Mouse (Mus musculus): Measurements from ENCODE around the gene Gm47995. TPM values are rescaled to one million over a fixed set of nuclear protein-coding genes. Genes with fewer than 3 reads are reported as not detected.

The Gm47995 gene
- polyA plus RNA-seq, 1 experiment from 2014 or later: 0.62 TPM

DNA sequence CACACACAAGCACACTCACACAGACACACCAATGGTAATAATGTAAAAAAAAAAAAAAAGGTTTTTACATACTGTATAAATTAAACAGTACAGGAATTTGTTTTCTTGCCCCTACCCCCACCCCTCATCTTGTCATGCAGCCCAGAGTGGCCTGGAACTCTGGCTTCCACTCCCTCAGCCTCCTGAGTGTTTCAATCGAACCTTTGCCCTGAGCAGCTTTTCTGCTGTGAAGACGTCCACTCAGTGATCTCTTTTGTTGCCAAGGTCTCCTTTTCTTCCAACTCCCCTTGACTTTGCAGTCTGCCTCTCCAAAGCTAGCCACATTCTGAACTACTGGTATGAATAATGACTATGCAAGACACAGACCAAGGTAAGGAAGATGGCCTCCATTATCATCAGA, 47.6 kb downstream of the Gm47995 start:
- H3K36me3 ChIP-seq: no peaks in the 10 kb centered on the region
- H3K27me3 ChIP-seq (ENCODE audit: insufficient read depth, poor library complexity, severe bottlenecking): no peaks in the 10 kb centered on the region
- H3K4me1 ChIP-seq: peaks cover 5% of the 10 kb centered on the region; the same call in 1 of the 2 replicates
- H3K4me3 ChIP-seq: no peak overlapping the region
- 77% methylated on average over 2 of the region's 2 CpGs for WGBS
- no peak overlapping the region for H3K27ac ChIP-seq
- H3K9me3 ChIP-seq: no peaks in the 10 kb centered on the region
- DNase-seq (ENCODE audit: low spot score): no peak

Other genes starting within 250 kb of the Gm47995 start
- gene Hmcn1, start 205.0 kb upstream of the Gm47995 start, polyA plus RNA-seq (2016; fragmentation: Nextera tagmentation; extraction: Ambion mirVana): 8.0 and 8.8 TPM in 2 replicates
- gene Gm47985, start 15.9 kb upstream of the Gm47995 start, polyA plus RNA-seq (2016; fragmentation: Nextera tagmentation; extraction: Ambion mirVana): 0.93 and 1.5 TPM in 2 replicates
- gene Gm8947, start 6.1 kb upstream of the Gm47995 start, polyA plus RNA-seq (2016; fragmentation: Nextera tagmentation; extraction: Ambion mirVana): 0.46 and 0.51 TPM in 2 replicates
- gene 3110040M04Rik, start 5.7 kb downstream of the Gm47995 start, polyA plus RNA-seq (2016; fragmentation: Nextera tagmentation; extraction: Ambion mirVana): 0.55 TPM in 1 of 2 replicates, not detected in the other
- gene Gm47996, start 11.7 kb downstream of the Gm47995 start, polyA plus RNA-seq (2016; fragmentation: Nextera tagmentation; extraction: Ambion mirVana): 0.18 TPM in 1 of 2 replicates, not detected in the other
- gene Ivns1abp, start 146.0 kb downstream of the Gm47995 start, polyA plus RNA-seq (2016; fragmentation: Nextera tagmentation; extraction: Ambion mirVana): 275 and 305 TPM in 2 replicates
- gene Swt1, start 230.0 kb downstream of the Gm47995 start, polyA plus RNA-seq (2016; fragmentation: Nextera tagmentation; extraction: Ambion mirVana): 17.0 and 18.3 TPM in 2 replicates
- 41.9 and 50.3 TPM in 2 replicates for gene Trmt1l, start 230.1 kb downstream of the Gm47995 start, polyA plus RNA-seq (2016; fragmentation: Nextera tagmentation; extraction: Ambion mirVana)